Mouse (Mus musculus) mesoderm, embryonic 11.5 days (tissue): ENCODE measurements at regions not wholly inside any gene's neighbourhood (a gene's known extent, or its start where the extent isn't known, plus 50 kb on each side); places are given as distances from the start of the nearest gene placed in this dataset.

Experiments used
- DNase-seq: peaks from one replicate; pipeline ENCODE4 v3.0.0-alpha.2; 2012; ENCODE audit warnings: low read depth, low spot score

DNA sequence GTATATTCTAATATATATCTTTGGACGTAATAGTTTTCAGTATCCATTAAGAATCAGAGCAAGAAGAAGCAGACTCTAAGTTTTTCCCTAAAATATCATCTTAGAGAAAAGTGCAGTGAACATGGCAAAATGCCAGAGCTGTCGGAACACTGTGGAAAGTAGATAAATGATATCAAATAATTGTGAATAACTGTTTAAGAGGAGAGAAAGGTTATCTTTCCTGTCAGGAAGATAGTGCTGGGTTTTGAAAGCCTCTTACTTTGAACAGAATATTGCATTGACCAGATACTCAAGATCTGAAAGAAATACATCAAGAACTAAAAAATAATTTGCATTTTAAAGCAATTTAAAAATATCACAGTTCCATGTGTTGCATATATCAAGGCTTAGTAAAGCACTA lies 1549.2 kb downstream of the Pcdh18 start:
- DNase-seq = no peak

DNA sequence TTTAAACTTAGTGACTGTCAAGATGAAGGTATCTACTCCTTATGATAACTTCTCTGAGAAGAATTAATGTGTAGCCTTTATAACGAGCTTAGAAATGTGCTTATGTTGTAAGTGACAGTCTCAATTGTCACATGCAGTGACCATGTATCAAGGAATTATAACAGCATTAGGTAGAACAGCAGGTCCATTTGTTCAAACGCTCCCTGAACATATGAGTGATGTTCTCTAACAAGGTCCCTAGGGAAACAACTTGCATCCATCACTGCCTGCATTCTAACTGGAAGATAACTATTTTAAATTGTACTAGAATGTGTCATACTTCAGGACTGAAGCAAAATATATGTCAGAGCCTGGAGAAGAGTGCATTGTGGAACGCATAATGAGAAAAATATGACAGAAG lies 1562.8 kb downstream of the Pcdh18 start:
- DNase-seq = peak; percentile 2

DNA sequence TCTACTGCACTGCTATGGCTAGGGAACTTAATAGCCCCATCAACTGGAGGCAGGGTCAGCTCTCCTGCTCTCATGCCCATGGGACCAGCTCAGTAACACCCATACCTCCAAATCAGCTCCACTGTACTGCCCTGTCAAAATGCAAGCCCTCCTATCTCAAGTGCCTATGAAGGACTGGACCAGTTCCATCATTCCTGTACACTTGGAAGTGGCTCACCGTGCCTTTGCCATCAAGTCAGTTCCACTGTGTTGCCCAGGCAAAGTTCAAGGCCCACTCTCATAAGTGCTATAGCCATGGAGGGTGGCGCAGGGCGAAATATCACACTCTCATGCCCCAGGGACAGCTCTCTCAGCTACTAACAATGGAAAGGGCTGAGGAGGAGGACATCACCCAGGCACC lies 1612.2 kb downstream of the Pcdh18 start:
- DNase-seq = no peak

DNA sequence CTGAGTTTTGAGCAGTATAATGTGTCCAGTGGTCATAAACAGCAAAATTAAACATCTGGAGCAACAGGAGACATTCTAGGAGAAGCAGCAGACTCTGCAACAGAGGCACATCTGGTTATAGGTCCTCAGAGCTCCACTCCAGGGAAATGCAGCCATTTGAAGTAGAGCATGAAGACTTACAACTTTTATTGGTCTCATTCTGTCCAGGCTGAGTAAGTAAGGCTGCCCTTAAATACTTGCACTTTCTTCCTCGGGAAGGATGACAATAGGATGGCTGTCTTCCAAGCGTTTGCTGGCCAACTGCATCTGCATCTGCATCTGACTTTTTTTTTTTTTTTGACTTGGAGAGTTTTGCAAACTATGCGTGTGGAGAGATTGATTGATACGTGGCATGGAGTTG lies 1622.2 kb downstream of the Pcdh18 start:
- no peak for DNase-seq

DNA sequence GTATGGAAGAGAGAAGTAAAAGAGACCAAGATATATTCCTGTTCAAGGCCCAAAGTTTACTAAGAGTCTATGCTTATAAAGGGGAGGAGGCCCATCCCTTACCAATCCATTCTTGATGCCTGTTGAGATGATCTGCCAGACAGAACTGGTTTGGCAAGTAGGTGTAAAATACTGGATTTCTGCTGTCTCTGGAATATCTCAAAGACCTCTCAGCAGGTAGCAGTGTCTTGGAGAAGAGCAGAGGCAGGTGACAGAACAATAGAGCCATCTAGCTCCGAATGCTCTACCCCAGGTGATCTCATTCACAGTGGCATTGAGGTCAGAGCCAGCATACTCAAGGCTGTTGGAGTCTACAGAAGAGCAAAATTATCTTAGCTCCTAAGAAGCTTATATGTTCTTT lies 1632.9 kb downstream of the Pcdh18 start:
- no peak for DNase-seq

DNA sequence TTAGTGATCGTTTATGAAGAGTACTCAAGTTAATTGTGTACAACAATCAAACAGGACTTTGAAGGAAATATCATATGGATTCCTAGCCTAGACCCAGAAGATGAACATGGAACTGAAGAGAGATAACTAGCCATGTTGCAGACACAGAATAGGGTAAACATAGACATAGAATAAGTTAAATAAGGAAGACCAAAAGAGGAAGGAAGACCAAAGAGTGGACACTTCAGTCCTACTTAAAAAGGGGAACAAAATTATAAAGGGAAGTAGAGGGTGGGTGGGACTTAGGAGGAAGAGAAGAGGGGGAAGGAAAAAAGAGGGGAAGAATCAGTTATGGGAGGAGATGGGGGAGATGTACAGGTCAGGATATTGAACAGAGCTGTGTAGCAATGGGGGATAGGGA lies 1652.8 kb upstream of the Pabpc4l start:
- no peak for DNase-seq

DNA sequence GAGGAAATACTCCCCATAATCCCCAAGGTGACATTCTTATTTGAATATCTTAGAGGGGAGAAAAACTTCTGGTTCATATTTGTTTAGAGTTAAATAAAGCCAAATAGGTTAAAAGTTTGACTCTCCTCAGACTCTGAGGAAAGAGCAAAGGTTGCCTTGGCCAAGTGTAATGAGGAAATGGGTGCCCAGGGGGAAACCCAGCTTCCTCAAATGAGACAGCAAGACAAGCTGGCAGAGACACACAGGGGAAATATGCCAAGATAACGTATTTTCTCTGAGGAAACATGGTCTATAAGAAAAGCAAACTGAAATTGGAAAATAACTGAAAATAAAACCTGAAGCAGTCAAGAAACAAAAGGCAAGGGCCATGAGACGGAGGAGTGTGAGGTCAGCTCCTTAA lies 1632.6 kb upstream of the Pabpc4l start:
- no peak for DNase-seq

DNA sequence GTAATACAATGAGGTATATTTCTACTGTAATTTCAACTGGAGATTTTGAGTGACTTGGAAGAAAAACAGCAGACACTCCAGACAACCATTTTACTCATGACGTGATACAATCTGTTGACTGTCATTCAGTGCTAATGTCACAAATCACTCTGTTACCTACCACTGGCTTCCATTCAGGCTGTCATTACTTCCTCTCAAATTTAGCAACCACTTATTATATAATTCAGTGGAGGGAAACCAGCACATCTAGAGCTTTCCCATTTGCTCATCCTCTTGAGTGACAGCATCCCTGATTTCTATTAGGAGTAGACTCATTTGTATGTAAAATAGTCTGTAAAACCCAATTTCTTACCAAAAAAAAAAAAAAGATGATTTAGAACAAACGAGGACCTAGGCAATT lies 1627.3 kb upstream of the Pabpc4l start:
- DNase-seq = no peak

DNA sequence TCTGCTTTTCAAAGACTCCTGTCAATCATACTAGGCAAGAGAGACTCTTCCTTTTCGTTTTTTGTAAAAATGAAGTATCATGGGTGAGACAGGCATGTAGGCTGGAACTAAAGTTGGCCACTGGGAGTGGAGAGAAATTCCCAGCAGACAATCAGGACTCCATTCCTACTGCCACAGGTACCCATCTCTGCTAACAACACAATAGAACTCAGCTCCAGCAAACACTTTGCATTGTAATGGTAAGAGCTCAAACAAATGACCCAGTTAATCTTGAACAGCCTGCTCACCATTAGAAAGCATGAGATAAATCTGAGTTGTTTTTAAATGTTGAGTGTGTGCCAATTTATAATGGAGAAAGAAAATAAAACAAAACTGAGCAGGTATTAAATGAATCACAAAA lies 1620.6 kb upstream of the Pabpc4l start:
- no peak for DNase-seq
